Mouse (Mus musculus) ES-CJ7 (cell line): ENCODE results near the gene E2f2.

Experiments
- DNase-seq: peaks from one replicate; pipeline ENCODE4 v3.0.0; 2011; ENCODE audit warnings: low read depth, low spot score

Gene E2f2

GRCm38 (mm10) chr4:136199562-136200292 lies 27.5 kb downstream of the E2f2 start:
- DNase-seq: peak; percentile 54

- DNase-seq: peak; percentile 83
Measured at GRCm38 (mm10) chr4:136202509-136202908, 30.3 kb downstream of the E2f2 start.

DNA sequence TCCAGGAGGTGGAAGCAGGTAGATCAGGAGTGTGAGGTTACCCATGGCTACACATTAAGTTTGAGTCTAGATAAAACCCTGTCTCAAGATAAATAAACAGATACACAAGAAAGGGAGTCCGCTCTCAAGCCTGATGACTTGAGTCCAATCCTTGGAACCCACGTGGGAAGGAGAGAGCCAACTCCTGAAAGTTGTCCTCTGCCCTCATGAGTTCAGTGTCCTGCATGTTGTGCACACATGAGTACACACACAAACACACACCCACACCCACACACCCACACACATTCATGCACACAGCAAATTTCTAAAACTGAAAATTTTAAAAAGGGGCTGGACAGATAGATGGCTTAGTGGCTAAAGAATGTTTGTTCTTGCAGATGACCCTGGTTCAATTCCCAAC lies 32.6 kb downstream of the E2f2 start:
- no peak for DNase-seq

GRCm38 (mm10) chr4:136206033-136206893 lies 34.1 kb downstream of the E2f2 start, which contains the start of gene Asap3:
TSS of gene Asap3 (plus strand) at chr4:136206365.
- peak; percentile 97 for DNase-seq

DNA sequence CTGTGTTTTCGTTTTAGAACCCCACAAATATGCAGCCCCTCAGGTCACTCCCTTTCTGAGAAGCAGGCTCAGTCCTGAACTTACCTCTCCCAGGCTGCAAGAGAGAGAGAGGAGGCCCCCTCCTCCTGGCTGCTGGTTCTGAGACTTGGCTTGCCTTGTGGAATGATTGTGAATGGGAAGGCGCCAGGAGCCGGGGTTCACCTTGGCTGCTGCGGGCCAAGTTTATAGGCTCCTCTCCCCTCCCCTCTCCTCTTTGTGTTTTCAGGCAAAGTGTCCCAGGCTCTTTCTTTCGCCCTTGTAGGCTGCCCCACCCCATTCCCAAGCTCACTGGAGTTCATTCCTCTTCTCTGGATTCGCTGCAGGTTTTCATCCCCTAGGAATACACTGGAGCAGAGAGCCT lies 34.7 kb downstream of the E2f2 start:
- DNase-seq: peak; percentile 72

- no peak for DNase-seq
Measured at GRCm38 (mm10) chr4:136210931-136211330, 38.7 kb downstream of the E2f2 start.

DNA sequence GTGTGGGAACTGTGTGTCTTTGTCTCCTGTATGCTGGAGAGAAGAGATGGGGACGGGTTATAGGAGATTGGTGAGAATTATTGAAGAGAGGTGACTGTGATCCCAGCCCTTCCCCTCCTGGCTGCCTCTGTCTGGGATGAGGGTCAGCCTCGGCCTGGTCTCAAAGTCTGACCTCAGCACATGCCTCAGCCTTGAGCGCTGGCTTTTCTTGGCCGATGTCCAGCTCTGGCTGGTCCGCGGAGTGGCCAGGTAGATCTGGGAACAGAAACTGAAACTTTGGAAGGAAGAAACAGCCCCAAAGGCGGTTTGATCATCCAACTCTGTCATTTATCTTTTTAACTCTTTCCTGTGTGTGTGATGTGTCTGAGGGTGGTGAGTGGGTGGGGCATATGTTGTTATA lies 41.4 kb downstream of the E2f2 start:
- DNase-seq: no peak

GRCm38 (mm10) chr4:136214828-136215227 lies 42.6 kb downstream of the E2f2 start:
- no peak for DNase-seq

DNA sequence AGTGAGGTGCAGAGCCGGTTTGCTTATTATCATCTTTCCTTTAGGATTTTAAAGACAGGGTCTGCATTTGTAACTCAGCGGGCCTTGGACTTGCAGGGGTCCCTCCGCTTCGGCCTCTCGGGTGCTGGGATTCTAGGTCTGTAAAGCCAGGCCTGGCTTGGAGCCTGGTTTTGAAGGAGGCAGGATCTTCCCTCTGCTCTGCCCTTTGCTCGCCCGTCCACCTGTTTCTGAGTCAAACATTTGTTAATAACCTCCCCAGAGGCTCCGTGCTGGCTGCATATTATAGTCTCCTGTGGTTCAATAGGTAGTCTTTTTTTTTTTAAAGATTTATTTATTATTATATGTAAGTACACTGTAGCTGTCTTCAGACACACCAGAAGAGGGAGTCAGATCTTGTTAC lies 43.4 kb downstream of the E2f2 start:
- DNase-seq: no peak

DNA sequence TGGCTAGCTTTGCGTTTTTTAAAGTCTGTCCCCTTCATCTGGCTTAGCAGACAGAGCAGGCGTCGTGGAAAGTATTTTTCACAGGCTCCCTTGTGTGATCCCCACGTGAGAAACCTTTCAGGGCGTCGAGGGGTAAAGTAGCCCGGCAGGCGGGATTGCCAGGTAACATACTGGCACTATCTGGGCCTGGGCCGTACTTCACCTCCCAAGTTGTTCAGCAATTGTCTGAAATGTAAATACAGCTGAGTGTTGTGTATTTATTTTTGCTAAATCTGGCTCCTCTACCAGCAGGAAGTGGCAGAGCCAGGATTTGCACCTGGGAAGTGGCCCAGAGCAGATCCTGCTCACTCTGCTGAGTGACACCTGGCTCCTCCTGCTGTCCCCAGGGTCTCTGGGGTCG lies 44.9 kb downstream of the E2f2 start:
- DNase-seq: no peak

DNA sequence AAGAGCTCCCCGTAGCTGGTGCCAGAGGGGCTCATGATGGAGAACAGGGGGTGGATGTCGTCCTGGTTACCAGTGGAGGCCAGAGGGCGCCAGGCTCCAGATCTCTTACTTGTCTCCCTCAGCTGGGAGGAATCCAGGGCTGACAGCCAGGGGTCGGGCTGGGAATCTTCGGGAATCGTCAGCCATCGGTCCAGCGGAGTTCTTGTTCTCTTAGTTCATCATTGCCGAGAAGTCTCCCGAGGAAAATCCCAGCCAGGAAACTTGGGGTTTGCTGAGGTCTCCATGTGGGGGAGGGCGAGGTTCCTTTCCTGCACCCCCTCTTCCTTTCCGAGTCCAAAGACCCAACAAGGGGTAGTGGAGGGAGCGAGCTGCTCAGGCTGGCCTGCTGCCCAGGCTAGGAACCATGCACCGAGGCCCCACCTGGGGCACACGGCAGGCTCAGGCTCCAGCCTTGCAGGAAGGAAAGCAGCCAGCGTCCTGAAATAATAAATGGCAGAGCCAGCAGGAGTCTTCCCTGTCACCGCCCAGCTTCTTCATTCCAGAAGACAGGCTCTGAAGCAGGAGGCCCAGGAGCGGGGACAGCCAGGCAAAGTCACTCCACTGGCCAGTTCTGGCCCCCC lies 46.5 kb downstream of the E2f2 start:
- DNase-seq: no peak

DNA sequence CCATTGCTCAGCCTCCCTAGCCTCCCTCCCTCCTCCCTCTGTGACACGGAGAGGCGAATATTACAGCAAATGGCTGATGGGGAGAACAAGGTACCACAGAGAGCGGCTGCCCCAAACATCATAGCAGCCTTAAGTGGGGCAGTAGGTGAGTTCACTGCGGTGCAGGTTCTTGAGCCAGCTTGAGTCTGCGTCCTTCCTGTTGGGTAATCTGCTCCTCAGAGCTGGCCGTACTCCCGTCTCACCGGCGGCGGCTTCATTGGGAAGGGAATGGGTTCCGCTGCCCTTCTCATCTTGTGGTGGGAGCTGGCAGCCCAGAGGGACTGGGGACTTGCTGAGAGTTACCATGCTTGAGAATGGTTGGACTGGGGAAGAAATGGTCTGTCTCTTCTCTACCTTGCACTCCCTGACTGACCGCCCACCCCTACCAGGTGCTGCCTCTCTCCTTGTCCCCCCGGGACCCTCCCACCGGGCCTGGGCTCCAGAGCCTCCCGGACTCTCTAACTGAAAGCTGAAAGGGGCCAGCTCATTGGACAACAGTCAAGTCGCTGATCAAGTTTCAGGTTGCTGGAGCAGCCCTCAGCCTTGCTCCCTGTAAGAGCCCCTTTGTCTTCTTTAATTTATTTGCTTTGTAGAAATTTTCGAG lies 48.1 kb downstream of the E2f2 start:
- DNase-seq: no peak

DNA sequence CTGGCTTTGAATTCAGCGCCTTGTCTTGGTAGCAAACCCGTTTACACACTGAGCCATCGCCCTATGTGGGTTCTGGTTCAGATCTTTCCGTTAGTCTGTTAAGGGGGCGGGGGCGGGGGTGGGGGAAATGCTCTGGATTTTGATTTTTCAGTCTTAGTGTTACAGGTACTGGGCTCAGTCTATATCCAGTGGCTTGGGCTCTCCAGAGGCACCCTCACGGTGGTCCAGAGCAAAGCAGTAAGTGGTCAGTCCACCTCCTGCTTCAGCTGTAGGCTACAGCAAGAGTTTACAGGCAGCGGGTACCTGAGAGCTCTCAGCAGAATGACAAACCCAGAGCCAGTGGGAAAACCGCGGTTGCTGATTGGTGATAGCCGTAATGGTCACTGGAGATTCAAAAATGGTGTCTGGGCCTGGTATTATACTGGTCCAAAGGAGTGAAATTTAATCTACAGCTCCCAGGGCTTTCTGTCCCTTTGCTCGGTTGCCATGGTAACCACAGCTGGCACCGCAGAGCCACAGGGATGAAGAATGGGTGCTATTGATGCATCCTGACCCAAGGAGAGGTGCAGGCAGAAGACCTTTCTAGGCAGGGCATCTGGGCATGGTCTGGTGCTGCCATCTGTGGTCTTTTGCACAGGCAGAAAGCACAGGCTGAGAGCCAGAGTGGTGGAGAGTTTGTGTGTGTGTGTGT lies 51.5 kb downstream of the E2f2 start:
- no peak for DNase-seq

DNA sequence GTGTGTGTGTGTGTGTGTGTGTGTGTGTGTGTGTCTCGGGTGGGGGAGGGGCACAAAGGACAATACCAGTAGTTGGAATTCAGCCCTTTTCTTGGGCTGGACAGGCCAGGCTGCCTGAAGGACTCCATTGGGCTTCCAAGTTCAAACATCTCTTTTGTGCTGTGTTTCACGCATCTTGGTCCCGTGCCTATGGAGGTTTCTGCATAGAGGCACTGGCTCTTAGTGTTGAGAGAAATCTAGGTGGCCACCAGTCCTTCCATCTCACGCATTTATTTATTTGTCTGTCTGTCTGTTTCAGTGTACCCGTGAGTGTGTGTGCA lies 52.0 kb downstream of the E2f2 start:
- DNase-seq: no peak

GRCm38 (mm10) chr4:136224677-136225460 lies 52.7 kb downstream of the E2f2 start:
- DNase-seq: peak; percentile 74

GRCm38 (mm10) chr4:136227408-136227807 lies 55.2 kb downstream of the E2f2 start:
- no peak for DNase-seq

DNA sequence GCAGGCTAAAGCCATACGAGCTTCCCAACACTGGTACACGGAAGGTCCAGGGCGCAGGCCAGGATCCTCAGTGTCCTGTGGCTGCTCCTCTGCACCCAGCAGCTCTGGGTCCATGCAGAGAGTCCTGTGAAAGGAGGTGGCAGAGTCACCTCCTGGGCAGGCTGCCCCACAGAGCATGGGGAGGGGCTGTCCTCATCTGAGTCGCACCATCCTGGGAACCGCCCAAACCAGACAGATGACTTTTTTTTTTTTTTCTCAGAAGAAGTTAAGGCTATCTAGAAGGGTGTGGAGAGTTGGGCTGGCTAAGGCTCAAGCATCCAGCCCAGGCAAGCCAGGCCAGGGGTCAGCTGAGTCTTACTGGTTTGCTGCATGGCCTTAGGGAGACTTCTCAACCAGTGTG lies 56.4 kb downstream of the E2f2 start:
- no peak for DNase-seq

DNA sequence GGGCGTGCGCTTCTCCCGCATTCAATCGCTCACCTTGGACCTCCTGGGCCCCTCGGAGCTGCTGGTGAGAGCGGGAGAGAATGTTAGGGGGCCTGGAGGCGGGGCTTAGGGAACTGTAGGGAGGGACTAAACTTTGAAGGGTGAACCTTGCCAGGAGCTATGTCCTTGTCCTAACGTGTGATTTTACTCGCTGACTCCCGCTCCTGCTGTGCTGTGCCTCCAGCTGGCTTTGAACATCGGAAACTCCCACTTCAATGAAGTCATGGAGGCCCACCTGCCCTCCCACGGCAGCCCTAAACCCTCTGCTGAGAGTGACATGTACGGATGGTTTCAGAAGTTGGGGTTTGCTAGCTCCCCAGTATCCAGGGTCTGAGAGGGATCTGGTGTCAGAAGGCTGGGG lies 66.5 kb downstream of the E2f2 start:
- no peak for DNase-seq

GRCm38 (mm10) chr4:136239111-136239510 lies 66.9 kb downstream of the E2f2 start:
- DNase-seq: no peak

- DNase-seq: peak; percentile 89
Measured at GRCm38 (mm10) chr4:136239622-136240021, 67.4 kb downstream of the E2f2 start.

DNA sequence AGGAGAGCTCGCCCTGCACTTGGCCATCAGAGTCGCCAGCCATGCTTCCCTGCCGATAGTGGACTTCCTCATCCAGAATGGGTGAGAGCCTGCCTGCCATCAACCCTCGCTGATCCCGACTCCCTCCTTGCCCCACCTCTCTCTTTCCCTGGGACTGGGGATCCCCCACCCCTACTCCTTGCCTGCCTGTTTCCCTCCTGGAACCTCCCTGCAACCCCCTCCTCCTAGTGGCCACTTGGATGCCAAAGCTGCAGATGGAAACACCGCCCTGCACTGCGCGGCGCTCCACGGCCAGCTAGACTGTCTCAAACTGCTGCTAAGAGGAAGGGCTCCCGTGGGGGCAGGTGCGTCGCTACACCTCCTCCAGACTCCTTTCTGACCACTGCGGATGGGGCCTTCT lies 67.9 kb downstream of the E2f2 start:
- no peak for DNase-seq
